Mouse (Mus musculus) adrenal gland, adult 8-10 months (tissue): ENCODE data around the gene Zfyve16. TPM values are rescaled to one million over a fixed set of nuclear protein-coding genes. Genes with fewer than 3 reads are reported as not detected.

ENCODE experiments used
- DNase-seq: peaks from one replicate; pipeline ENCODE4 v3.0.0; 2022
- total RNA-seq, 4 experiments: library from RNA; stranded (reverse); gene quantifications; 2 replicates each; pipeline ENCODE4 v1.2.4; 2022

Gene Zfyve16
- total RNA-seq, 4 experiments from 2014 or later = 23.9 to 39.6 (median 30.0) TPM

DNA sequence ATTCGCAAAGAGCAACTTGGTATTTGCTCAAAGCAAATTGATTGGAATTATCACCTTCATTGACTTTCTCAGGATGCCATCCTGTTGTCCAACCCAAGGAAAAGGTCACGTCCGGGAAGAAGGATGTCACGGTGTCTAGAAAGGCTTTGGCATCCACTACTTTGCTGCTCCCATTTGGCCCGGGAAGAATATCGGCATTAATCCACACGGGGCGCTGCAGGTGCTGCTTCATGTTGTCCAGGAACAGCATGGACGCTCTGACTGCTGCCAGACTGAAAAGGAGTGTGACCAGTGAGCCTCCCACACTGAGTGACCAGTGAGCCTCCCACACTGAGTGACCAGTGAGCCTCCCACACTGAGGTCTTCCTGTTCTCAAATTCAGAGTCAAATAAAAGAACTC lies 62.8 kb downstream of the Zfyve16 start:
- no peak for DNase-seq

- no peak for DNase-seq
Observed at GRCm38 (mm10) chr13:92464698-92465097, 66.0 kb downstream of the Zfyve16 start.

DNA sequence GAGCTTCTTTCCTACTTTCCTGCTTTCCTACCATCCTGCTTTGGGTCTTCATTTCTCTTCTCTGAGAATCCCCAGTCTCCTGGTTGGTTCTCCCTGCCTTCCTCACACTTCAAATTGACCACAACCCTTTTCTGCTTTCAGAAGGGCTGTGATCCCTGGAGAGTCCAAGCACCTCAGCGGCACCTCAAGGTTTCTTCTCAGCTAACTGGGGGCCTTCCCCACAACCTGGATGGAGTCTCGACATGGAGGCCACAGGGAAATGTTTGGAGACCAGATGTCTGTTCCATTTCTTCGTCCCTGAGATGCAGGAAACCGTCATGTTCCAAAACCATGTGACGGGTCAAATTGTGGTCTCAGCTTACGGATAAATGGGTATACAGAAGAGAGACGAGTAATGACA lies 83.8 kb downstream of the Zfyve16 start:
- no peak for DNase-seq

DNA sequence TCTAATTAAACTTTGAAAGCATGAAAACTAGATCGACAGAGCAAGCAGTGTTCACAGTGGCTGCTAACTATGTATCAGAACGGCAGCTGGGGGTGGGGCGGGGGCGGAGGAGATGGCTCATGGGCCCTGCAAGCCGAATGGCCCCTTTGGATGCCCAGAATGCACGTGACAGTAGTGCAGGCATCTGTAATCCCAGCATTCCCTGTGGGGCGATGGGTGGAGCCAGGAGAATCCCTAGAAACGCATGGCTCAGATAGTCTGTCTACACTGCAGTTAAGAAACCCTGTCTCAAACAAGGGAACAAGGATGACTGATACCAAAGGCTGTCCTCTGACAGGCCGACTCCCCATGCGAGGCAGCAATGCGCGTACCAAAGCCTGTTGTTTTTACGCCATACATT lies 90.4 kb downstream of the Zfyve16 start:
- DNase-seq = no peak

DNA sequence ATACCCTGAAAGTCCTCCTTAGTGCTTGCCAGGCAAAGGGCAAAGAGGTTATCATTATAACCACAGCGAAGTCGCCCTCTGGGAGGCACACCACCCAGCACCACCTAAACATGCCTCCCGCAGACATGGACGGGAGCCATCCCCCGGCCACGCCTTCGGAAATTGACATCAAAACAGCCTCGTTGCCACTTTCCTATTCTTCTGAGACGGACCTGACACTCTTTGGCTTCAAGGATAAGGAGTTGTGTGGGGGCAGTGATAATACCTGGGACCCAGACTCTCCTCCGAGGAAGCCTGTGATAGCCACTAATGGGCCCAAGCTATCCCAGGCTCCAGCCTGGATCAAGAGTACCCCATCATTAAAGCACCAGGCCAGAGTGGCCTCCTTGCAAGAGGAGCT lies 92.0 kb downstream of the Zfyve16 start:
- no peak for DNase-seq

Other genes starting within 250 kb of the Zfyve16 start
- not detected for gene Gm20379, start 224.9 kb downstream of the Zfyve16 start, total RNA-seq
- 1 to 10 TPM; 3.3 to 3.6 (median 3.4) TPM for gene Dhfr, start 176.1 kb downstream of the Zfyve16 start, total RNA-seq
- gene Msh3, start 175.9 kb downstream of the Zfyve16 start, total RNA-seq = 10 to 100 TPM; 21.4 to 29.9 (median 26.2) TPM
- 1 to 10 TPM in 2 of 4 experiments, under 1 TPM in 2; 0.64 to 1.2 (median 1.1) TPM for gene Ankrd34b, start 105.0 kb downstream of the Zfyve16 start, total RNA-seq
- 1 to 10 TPM; 4.2 to 9.2 (median 7.1) TPM for gene Fam151b, start 46.9 kb downstream of the Zfyve16 start, total RNA-seq
- gene Spz1, start 45.3 kb upstream of the Zfyve16 start, total RNA-seq = not detected
- gene Serinc5, start 80.2 kb upstream of the Zfyve16 start, total RNA-seq = 100 to 1,000 TPM in 2 of 4 experiments, 10 to 100 TPM in 2; 59.0 to 203 (median 126) TPM